Mouse (Mus musculus): ENCODE results near the gene 2900026A02Rik.

DNA sequence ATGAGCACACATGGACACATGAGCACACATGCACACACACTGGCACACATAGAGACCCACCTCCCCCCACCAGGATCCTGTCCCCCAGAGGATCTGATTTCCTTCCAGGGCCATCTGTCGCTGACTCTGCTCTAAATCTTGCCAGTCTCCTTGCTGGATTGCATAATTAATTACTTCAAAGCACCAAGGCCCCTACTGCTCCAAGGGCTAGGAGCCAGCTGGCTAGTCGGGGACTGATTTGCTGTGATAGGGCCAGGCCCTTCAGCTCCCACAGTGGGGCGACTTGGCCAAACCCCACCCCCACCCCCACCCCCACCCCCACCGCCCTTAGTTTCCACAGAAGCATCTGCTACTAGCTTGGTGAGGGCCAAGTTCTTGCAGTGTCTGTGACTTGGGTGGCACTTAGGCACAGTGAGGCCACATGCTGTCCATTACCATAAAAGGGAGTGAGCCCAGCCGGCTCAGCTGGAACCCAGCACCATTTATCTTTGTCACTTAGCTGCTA lies 179.4 kb downstream of the 2900026A02Rik start:
- TF ChIP-seq HCFC1 (IDR thresholded peaks at IDR 0.05; ENCODE audit: borderline replicate concordance, insufficient read depth, low read length) (no peak), MAFK (IDR thresholded peaks at IDR 0.05; ENCODE audit: insufficient read depth, low read depth, low read length) (no peak)

Measured in ES-E14 (cell line).